Mouse (Mus musculus): ENCODE results near the gene Slc9b1.

DNA sequence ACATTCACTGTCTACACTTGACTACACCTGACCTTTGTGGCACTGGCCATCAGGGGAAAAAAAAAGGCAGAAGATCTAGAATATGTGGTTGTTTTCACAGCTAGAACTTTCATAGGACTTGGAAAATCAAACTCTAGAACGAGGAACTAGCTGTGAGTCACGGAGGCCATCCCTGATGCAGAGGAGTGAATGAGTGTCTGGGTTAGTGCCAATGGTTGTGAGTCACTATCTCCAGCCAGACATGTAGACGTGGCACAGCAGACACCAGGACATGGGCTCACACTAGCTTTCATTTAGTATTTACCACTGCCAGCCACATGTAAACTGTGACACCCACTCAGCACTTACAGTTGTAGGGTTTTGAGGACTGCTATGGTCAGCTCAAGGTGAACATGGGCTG, 49.3 kb upstream of the Slc9b1 start:
- TF ChIP-seq CTCF (IDR thresholded peaks at IDR 0.05; ENCODE audit: control insufficient read depth, insufficient read depth, insufficient read length) = no peak
- TF ChIP-seq MYOD1 (IDR thresholded peaks at IDR 0.05; ENCODE audit: control insufficient read depth, insufficient read length, low read depth) = peak; percentile 2
- TF ChIP-seq USF1 (IDR thresholded peaks at IDR 0.05; ENCODE audit: low read depth) = no peak
- no peak for TF ChIP-seq MYOG (IDR thresholded peaks at IDR 0.05; ENCODE audit: control insufficient read depth, extremely low read depth, insufficient read length)
- no peak for TF ChIP-seq CEBPB (IDR thresholded peaks at IDR 0.05; ENCODE audit: low read depth)
- TF ChIP-seq MAX (IDR thresholded peaks at IDR 0.05) = no peak
- peak; percentile 63 for TF ChIP-seq FOSL1 (IDR thresholded peaks at IDR 0.05; ENCODE audit: insufficient read depth, low read length, poor library complexity, severe bottlenecking)

All from C2C12 (cell line).